Mouse (Mus musculus) stomach, embryonic 14.5 days (tissue): ENCODE measurements around the gene Ifrd2. TPM values are rescaled to one million over a fixed set of nuclear protein-coding genes. Genes with fewer than 3 reads are reported as not detected.
"Not testable (repeated sequence)": the region's sequence is repeated elsewhere in the genome, so short reads cannot be mapped to it uniquely, and the experiment has no call there.

Experiments
- ATAC-seq: fragments of 200-750 bp; cut with Nextera tagmentation; 2 replicates; pipeline ENCODE4 v1.8.0; 2017; ENCODE audit warnings: low read depth, moderate TSS enrichment; ENCODE audit not compliant: insufficient number of reproducible peaks, insufficient read depth, low FRiP score
- H3K27ac ChIP-seq: fragments of 300-500 bp; sonication (generic); 2 replicates; pipeline ENCODE4 v1.5.1; 2014; ENCODE audit warnings: mild to moderate bottlenecking, low read length, moderate library complexity, mixed read lengths
- H3K27me3 ChIP-seq: fragments of 300-500 bp; sonication (generic); 2 replicates; pipeline ENCODE4 v1.6.1; 2014; ENCODE audit warnings: low read length, control low read depth, mixed read lengths; ENCODE audit not compliant: control insufficient read depth, insufficient read depth
- H3K36me3 ChIP-seq: fragments of 300-500 bp; sonication (generic); 2 replicates; pipeline ENCODE4 v1.6.1; 2014; ENCODE audit warnings: mild to moderate bottlenecking, control low read depth, low read length, moderate library complexity, mixed read lengths; ENCODE audit not compliant: control insufficient read depth, insufficient read depth
- H3K4me1 ChIP-seq: fragments of 300-500 bp; sonication (generic); 2 replicates; pipeline ENCODE4 v1.6.1; 2014; ENCODE audit warnings: low read length, control low read depth, mixed read lengths; ENCODE audit not compliant: control insufficient read depth, insufficient read depth
- H3K4me2 ChIP-seq: fragments of 300-500 bp; sonication (generic); replicated peaks from 2 replicates; pipeline ENCODE4 v1.6.1; 2014; ENCODE audit warnings: low read depth, low read length, control low read depth
- H3K4me3 ChIP-seq: fragments of 300-500 bp; sonication (generic); 2 replicates; pipeline ENCODE4 v1.5.1; 2014; ENCODE audit warnings: low read depth, low read length, control low read depth
- H3K9ac ChIP-seq: fragments of 300-500 bp; sonication (generic); replicated peaks from 2 replicates; pipeline ENCODE4 v1.6.1; 2014; ENCODE audit warnings: low read depth, mild to moderate bottlenecking, control low read depth, low read length, moderate library complexity, mixed read lengths
- H3K9me3 ChIP-seq: fragments of 300-500 bp; sonication (generic); 2 replicates; pipeline ENCODE4 v1.6.1; 2016; ENCODE audit warnings: low read depth, low read length, control low read depth; ENCODE audit not compliant: control insufficient read depth
- WGBS: fragments of 180-500 bp; shearing (Covaris S2); extraction: QIAGEN DNeasy Blood & Tissue Kit; methylation state at CpG from one replicate; pipeline ENCODE4 v1.1.7; 2014; 5-methylcytosine and 5-hydroxymethylcytosine counted together
- polyA plus RNA-seq: library from polyadenylated mRNA; unstranded; fragments of >200 nt; fragmentation: Nextera tagmentation; extraction: Ambion mirVana; gene quantifications from 2 replicates; pipeline ENCODE4 v1.2.1, GENCODE M21; 2014

The Ifrd2 gene
- polyA plus RNA-seq, 1 experiment from 2014 or later: 61.1 TPM

- Histone ChIP-seq H3K27me3 (no peaks in the 10 kb centered on the region), H3K4me3 (peak overlapping the region; percentile 74), H3K27ac (peak overlapping the region; percentile 97), H3K36me3 (peaks cover 31% of the 10 kb centered on the region), H3K9ac (peak overlapping the region; percentile 85), H3K4me2 (peak overlapping the region; percentile 95), H3K4me1 (peaks cover 46% of the 10 kb centered on the region), H3K9me3 (no peaks in the 10 kb centered on the region)
- WGBS: under 1% methylated on average over 23 of the region's 23 CpGs
- ATAC-seq: no peak
These were observed 32.4 kb upstream of the Ifrd2 start for GRCm38 (mm10) chr9:107555031-107555457.

- Histone ChIP-seq H3K27me3 (no peaks in the 10 kb centered on the region), H3K4me1 (peaks cover 43% of the 10 kb centered on the region), H3K27ac (peak overlapping the region; percentile 97), H3K9me3 (no peaks in the 10 kb centered on the region), H3K9ac (peak overlapping the region; percentile 85), H3K4me2 (peak overlapping the region; percentile 95), H3K4me3 (peak overlapping the region; percentile 74), H3K36me3 (peaks cover 38% of the 10 kb centered on the region)
- no peak for ATAC-seq
- 25% methylated on average over 2 of the region's 2 CpGs for WGBS
These were observed 31.7 kb upstream of the Ifrd2 start for GRCm38 (mm10) chr9:107555701-107556100.

DNA sequence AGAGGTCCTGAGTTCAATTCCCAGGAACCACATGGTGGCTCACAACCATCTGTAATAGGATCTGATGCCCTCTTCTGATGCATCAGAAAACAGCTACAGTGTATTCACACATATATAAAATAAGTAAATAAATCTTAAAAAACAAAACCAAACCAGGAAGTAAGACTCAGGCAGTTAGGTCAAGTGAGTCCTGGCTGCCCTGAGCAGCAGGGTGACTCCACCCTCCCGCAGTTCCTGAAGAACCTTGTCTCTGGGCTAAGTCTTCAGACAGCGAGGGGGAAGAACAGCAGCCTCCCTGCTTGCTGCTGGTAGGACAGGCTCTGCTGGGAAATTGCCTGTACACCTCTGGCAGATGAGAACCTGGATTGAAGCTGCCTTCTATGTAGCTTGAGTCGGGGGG, 31.1 kb upstream of the Ifrd2 start:
- peaks cover 37% of the 10 kb centered on the region for H3K4me1 ChIP-seq
- peak overlapping the region; percentile 74; the same call in 1 of the 2 replicates for H3K4me3 ChIP-seq
- ATAC-seq: no peak
- H3K9ac ChIP-seq: no peak overlapping the region
- peaks cover 44% of the 10 kb centered on the region for H3K36me3 ChIP-seq
- H3K4me2 ChIP-seq: peak overlapping the region; percentile 95
- H3K9me3 ChIP-seq: no peaks in the 10 kb centered on the region
- H3K27me3 ChIP-seq: no peaks in the 10 kb centered on the region
- H3K27ac ChIP-seq: 0 out of 2 replicates have a peak overlapping the region, but pooled peaks have one; percentile 15
- WGBS: 70% methylated on average over 3 of the region's 3 CpGs

GRCm38 (mm10) chr9:107563029-107563581, 24.3 kb upstream of the Ifrd2 start, which contains the start of gene Tusc2:
Gene Tusc2 (plus strand): TSS chr9:107563255.
- peaks cover 12% of the 10 kb centered on the region for H3K4me1 ChIP-seq
- H3K36me3 ChIP-seq: peaks cover 40% of the 10 kb centered on the region
- peak within 1 kb of the TSS; percentile 83 for H3K4me2 ChIP-seq
- under 1% methylated on average over 44 of the region's 46 CpGs for WGBS
- peak within 1 kb of the TSS; percentile 68 for H3K9ac ChIP-seq
- peak within 1 kb of the TSS; percentile 63; the same call in 1 of the 2 replicates for H3K27ac ChIP-seq
- no peaks in the 10 kb centered on the region for H3K27me3 ChIP-seq
- H3K9me3 ChIP-seq: no peaks in the 10 kb centered on the region
- ATAC-seq: peak; percentile 95
- H3K4me3 ChIP-seq: peak within 1 kb of the TSS; percentile 83

DNA sequence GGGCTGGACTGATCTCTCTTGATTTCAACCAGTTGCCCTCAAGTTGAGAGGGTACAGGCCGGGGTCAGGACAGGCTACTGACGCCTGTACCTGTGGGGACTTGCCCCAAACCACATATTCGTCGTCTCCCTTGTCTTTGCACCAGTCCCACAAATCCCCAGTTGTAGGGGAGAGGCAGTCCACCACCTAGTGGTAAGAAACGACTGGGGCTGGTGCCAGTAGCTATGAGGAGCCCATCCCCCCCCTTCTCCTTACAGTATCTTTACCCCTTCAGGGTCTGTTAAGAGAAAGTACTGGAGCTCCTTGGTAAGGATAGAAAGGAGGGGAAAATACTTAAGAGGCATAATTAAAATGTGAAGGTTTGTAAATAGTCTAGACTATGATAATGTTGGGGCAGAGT, 21.9 kb upstream of the Ifrd2 start:
- Histone ChIP-seq H3K27ac (0 out of 2 replicates have a peak overlapping the region, but pooled peaks have one; percentile 33), H3K4me1 (peaks cover 21% of the 10 kb centered on the region), H3K36me3 (peaks cover 20% of the 10 kb centered on the region)
- 52% methylated on average over 5 of the region's 5 CpGs for WGBS
- not testable (repeated sequence) for H3K9me3 ChIP-seq, H3K4me3 ChIP-seq, ATAC-seq, H3K4me2 ChIP-seq, H3K9ac ChIP-seq, H3K27me3 ChIP-seq

DNA sequence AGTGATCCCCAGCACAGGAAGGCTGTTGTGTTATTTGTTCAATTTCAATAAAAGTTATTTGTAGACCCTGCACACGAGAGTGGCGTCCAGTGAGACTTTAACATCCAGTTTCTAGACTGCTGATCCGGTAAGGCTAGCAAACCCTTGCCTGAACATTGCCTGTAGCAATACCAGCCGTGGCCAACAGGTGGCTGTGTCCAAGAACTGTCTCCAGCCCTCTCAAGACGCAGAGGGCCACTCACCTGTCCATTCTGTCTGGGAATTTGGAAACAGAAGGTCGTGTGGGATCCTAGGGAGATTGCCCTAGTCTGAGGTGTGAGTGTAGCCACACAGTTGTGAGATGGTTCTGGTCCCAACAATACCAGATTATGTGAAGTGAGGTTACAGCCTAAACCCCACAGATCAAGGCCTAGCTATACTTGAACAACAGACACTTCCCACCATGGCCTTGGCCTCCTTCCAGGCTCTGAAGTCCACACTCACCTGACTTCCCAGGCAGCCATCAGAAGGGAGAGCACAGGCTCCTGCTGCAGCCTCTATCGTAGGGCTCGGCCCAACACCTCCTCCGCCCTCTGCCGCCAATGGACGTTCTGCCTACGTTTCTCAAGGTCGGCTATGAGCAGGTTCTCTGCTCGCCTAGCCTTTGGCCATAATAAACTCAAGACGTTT, 21.3 kb upstream of the Ifrd2 start:
- WGBS: 53% methylated on average over 15 of the region's 15 CpGs
- no peaks in the 10 kb centered on the region for H3K9me3 ChIP-seq
- peaks cover 15% of the 10 kb centered on the region for H3K36me3 ChIP-seq
- H3K4me3 ChIP-seq: no peak overlapping the region
- H3K4me2 ChIP-seq: peak overlapping the region; percentile 6; the same call in 1 of the 2 replicates
- ATAC-seq: no peak
- H3K4me1 ChIP-seq: peaks cover 26% of the 10 kb centered on the region
- no peak overlapping the region for H3K9ac ChIP-seq
- H3K27me3 ChIP-seq: no peaks in the 10 kb centered on the region
- peak overlapping the region; percentile 49; the same call in 1 of the 2 replicates for H3K27ac ChIP-seq

DNA sequence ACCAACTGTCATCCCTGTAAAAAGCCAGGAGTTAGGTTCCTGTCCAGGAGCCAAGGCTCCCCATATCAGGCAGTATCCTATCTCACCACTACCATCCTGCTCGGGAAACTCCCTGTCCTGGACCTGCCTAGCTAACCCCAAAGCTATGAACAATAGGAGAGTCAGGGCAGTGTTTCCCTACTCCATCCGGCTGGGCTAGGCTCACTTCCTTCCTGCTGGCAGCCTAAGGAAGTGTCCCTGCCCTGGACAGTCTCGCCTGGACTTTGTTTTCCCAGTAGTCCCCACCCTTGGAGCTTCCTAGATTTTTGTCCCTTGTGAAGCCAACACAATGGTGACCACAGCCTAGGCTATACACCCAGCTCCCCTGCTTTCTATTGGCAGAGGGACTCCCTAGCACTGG, 20.6 kb upstream of the Ifrd2 start:
- Histone ChIP-seq H3K4me2 (no peak overlapping the region), H3K27me3 (no peaks in the 10 kb centered on the region), H3K4me3 (no peak overlapping the region), H3K9me3 (no peaks in the 10 kb centered on the region), H3K27ac (peak overlapping the region; percentile 93; the same call in 1 of the 2 replicates), H3K4me1 (peaks cover 26% of the 10 kb centered on the region), H3K9ac (no peak overlapping the region), H3K36me3 (peaks cover 12% of the 10 kb centered on the region)
- ATAC-seq: no peak
- WGBS: 62% methylated on average over 3 of the region's 3 CpGs

GRCm38 (mm10) chr9:107567702-107568319, 19.6 kb upstream of the Ifrd2 start, which contains the start of gene Hyal2:
Gene Hyal2 (plus strand): TSS chr9:107567945.
- H3K4me1 ChIP-seq: peaks cover 26% of the 10 kb centered on the region
- peak within 1 kb of the TSS; percentile 73 for H3K9ac ChIP-seq
- H3K27ac ChIP-seq: peak within 1 kb of the TSS; percentile 93
- whole genome bisulfite sequencing: 7% methylated on average over 18 of the region's 18 CpGs
- H3K4me2 ChIP-seq: peak within 1 kb of the TSS; percentile 83
- H3K9me3 ChIP-seq: no peaks in the 10 kb centered on the region
- no peaks in the 10 kb centered on the region for H3K27me3 ChIP-seq
- peak within 1 kb of the TSS; percentile 71 for H3K4me3 ChIP-seq
- peaks cover 19% of the 10 kb centered on the region for H3K36me3 ChIP-seq
- ATAC-seq: no peak
